Mouse (Mus musculus): ENCODE data around the gene Atrnl1. TPM values are rescaled to one million over a fixed set of nuclear protein-coding genes. Genes with fewer than 3 reads are reported as not detected.

Gene Atrnl1
- polyA plus RNA-seq, 1 experiment from 2014 or later: 0.55 TPM

GRCm38 (mm10) chr19:58082751-58083150 is 471.9 kb downstream of the Atrnl1 start:
- 83% methylated on average over 19 of the region's 19 CpGs for WGBS (ENCODE audit: insufficient replicate concordance)
- Histone ChIP-seq H3K27ac (replicated peaks) (no peak overlapping the region), H3K36me3 (replicated peaks) (no peaks in the 10 kb centered on the region), H3K9ac (no peak overlapping the region), H3K4me2 (no peak overlapping the region), H3K27me3 (no peaks in the 10 kb centered on the region), H3K4me1 (replicated peaks) (no peaks in the 10 kb centered on the region), H3K9me3 (replicated peaks) (no peaks in the 10 kb centered on the region), H3K4me3 (replicated peaks) (no peak overlapping the region)
- no peak for ATAC-seq (ENCODE audit: insufficient read depth)

GRCm38 (mm10) chr19:58084826-58085225 is 474.0 kb downstream of the Atrnl1 start:
- Histone ChIP-seq H3K9me3 (replicated peaks) (no peaks in the 10 kb centered on the region), H3K27me3 (no peaks in the 10 kb centered on the region), H3K4me3 (replicated peaks) (no peak overlapping the region), H3K4me2 (no peak overlapping the region), H3K27ac (replicated peaks) (no peak overlapping the region), H3K9ac (no peak overlapping the region), H3K36me3 (replicated peaks) (no peaks in the 10 kb centered on the region), H3K4me1 (replicated peaks) (no peaks in the 10 kb centered on the region)
- ATAC-seq (ENCODE audit: insufficient read depth): no peak
- WGBS (ENCODE audit: insufficient replicate concordance): 82% methylated on average over 14 of the region's 14 CpGs

- 65% methylated on average over 8 of the region's 8 CpGs for WGBS (ENCODE audit: insufficient replicate concordance)
- H3K36me3 ChIP-seq (replicated peaks): no peaks in the 10 kb centered on the region
- H3K27ac ChIP-seq (replicated peaks): no peak overlapping the region
- no peak overlapping the region for H3K9ac ChIP-seq
- H3K27me3 ChIP-seq: no peaks in the 10 kb centered on the region
- H3K4me2 ChIP-seq: no peak overlapping the region
- H3K4me3 ChIP-seq (replicated peaks): no peak overlapping the region
- no peak for ATAC-seq (ENCODE audit: insufficient read depth)
- no peaks in the 10 kb centered on the region for H3K4me1 ChIP-seq (replicated peaks)
- no peaks in the 10 kb centered on the region for H3K9me3 ChIP-seq (replicated peaks)
Observed at GRCm38 (mm10) chr19:58086734-58087133, 475.9 kb downstream of the Atrnl1 start.

GRCm38 (mm10) chr19:58087901-58088300 is 477.1 kb downstream of the Atrnl1 start:
- Histone ChIP-seq H3K36me3 (replicated peaks) (no peaks in the 10 kb centered on the region), H3K9ac (no peak overlapping the region), H3K27ac (replicated peaks) (no peak overlapping the region), H3K4me3 (replicated peaks) (no peak overlapping the region), H3K9me3 (replicated peaks) (no peaks in the 10 kb centered on the region), H3K4me2 (no peak overlapping the region), H3K27me3 (no peaks in the 10 kb centered on the region), H3K4me1 (replicated peaks) (no peaks in the 10 kb centered on the region)
- no peak for ATAC-seq (ENCODE audit: insufficient read depth)
- 38% methylated on average over 1 of the region's 1 CpGs for WGBS (ENCODE audit: insufficient replicate concordance)

GRCm38 (mm10) chr19:58088433-58088832 is 477.6 kb downstream of the Atrnl1 start:
- Histone ChIP-seq H3K9me3 (replicated peaks) (no peaks in the 10 kb centered on the region), H3K27me3 (no peaks in the 10 kb centered on the region), H3K36me3 (replicated peaks) (no peaks in the 10 kb centered on the region), H3K4me1 (replicated peaks) (no peaks in the 10 kb centered on the region), H3K27ac (replicated peaks) (no peak overlapping the region), H3K4me2 (no peak overlapping the region), H3K4me3 (replicated peaks) (no peak overlapping the region), H3K9ac (no peak overlapping the region)
- no peak for ATAC-seq (ENCODE audit: insufficient read depth)
- WGBS (ENCODE audit: insufficient replicate concordance): 73% methylated on average over 7 of the region's 7 CpGs

- H3K36me3 ChIP-seq (replicated peaks): no peaks in the 10 kb centered on the region
- WGBS (ENCODE audit: insufficient replicate concordance): 83% methylated on average over 16 of the region's 16 CpGs
- H3K4me3 ChIP-seq (replicated peaks): no peak overlapping the region
Observed at GRCm38 (mm10) chr19:58091911-58092310, 481.1 kb downstream of the Atrnl1 start.

GRCm38 (mm10) chr19:58094781-58095543 is 484.1 kb downstream of the Atrnl1 start:
- WGBS (ENCODE audit: insufficient replicate concordance): 59% methylated on average over 14 of the region's 14 CpGs
- H3K4me2 ChIP-seq: no peak overlapping the region
- no peaks in the 10 kb centered on the region for H3K9me3 ChIP-seq (replicated peaks)
- no peak overlapping the region for H3K4me3 ChIP-seq (replicated peaks)
- no peaks in the 10 kb centered on the region for H3K4me1 ChIP-seq (replicated peaks)
- H3K9ac ChIP-seq: no peak overlapping the region
- ATAC-seq (ENCODE audit: insufficient read depth): no peak
- no peaks in the 10 kb centered on the region for H3K27me3 ChIP-seq
- H3K36me3 ChIP-seq (replicated peaks): no peaks in the 10 kb centered on the region
- H3K27ac ChIP-seq (replicated peaks): no peak overlapping the region

More at GRCm38 (mm10) chr19:58091911-58092310, 481.1 kb downstream of the Atrnl1 start:
- no peak overlapping the region for H3K27ac ChIP-seq (replicated peaks)
- H3K27me3 ChIP-seq: no peaks in the 10 kb centered on the region
- H3K4me1 ChIP-seq (replicated peaks): no peaks in the 10 kb centered on the region
- H3K9ac ChIP-seq: no peak overlapping the region
- H3K9me3 ChIP-seq (replicated peaks): no peaks in the 10 kb centered on the region
- no peak overlapping the region for H3K4me2 ChIP-seq
- ATAC-seq (ENCODE audit: insufficient read depth): no peak

- no peak overlapping the region for H3K27ac ChIP-seq (replicated peaks)
- H3K27me3 ChIP-seq: no peaks in the 10 kb centered on the region
- no peaks in the 10 kb centered on the region for H3K9me3 ChIP-seq (replicated peaks)
- H3K4me2 ChIP-seq: no peak overlapping the region
- WGBS (ENCODE audit: insufficient replicate concordance): 65% methylated on average over 7 of the region's 7 CpGs
- H3K36me3 ChIP-seq (replicated peaks): no peaks in the 10 kb centered on the region
- H3K4me1 ChIP-seq (replicated peaks): no peaks in the 10 kb centered on the region
- no peak overlapping the region for H3K4me3 ChIP-seq (replicated peaks)
- H3K9ac ChIP-seq: no peak overlapping the region
- ATAC-seq (ENCODE audit: insufficient read depth): no peak
Observed at GRCm38 (mm10) chr19:58095776-58096175, 484.9 kb downstream of the Atrnl1 start.

GRCm38 (mm10) chr19:58097195-58097594 is 486.4 kb downstream of the Atrnl1 start:
- Histone ChIP-seq H3K4me3 (replicated peaks) (no peak overlapping the region), H3K36me3 (replicated peaks) (no peaks in the 10 kb centered on the region), H3K27ac (replicated peaks) (no peak overlapping the region), H3K9ac (no peak overlapping the region), H3K27me3 (no peaks in the 10 kb centered on the region), H3K9me3 (replicated peaks) (no peaks in the 10 kb centered on the region), H3K4me2 (no peak overlapping the region), H3K4me1 (replicated peaks) (no peaks in the 10 kb centered on the region)
- no peak for ATAC-seq (ENCODE audit: insufficient read depth)
- WGBS (ENCODE audit: insufficient replicate concordance): 62% methylated on average over 2 of the region's 2 CpGs

- no peak for ATAC-seq (ENCODE audit: insufficient read depth)
- Histone ChIP-seq H3K9ac (no peak overlapping the region), H3K27ac (replicated peaks) (no peak overlapping the region), H3K4me2 (no peak overlapping the region), H3K4me1 (replicated peaks) (no peaks in the 10 kb centered on the region), H3K9me3 (replicated peaks) (no peaks in the 10 kb centered on the region), H3K4me3 (replicated peaks) (no peak overlapping the region), H3K27me3 (no peaks in the 10 kb centered on the region), H3K36me3 (replicated peaks) (no peaks in the 10 kb centered on the region)
- 69% methylated on average over 5 of the region's 5 CpGs for WGBS (ENCODE audit: insufficient replicate concordance)
Observed at GRCm38 (mm10) chr19:58099539-58099938, 488.7 kb downstream of the Atrnl1 start.

- Histone ChIP-seq H3K27me3 (no peaks in the 10 kb centered on the region), H3K9me3 (replicated peaks) (no peaks in the 10 kb centered on the region), H3K36me3 (replicated peaks) (no peaks in the 10 kb centered on the region), H3K9ac (no peak overlapping the region), H3K27ac (replicated peaks) (no peak overlapping the region), H3K4me1 (replicated peaks) (no peaks in the 10 kb centered on the region), H3K4me2 (no peak overlapping the region), H3K4me3 (replicated peaks) (no peak overlapping the region)
- WGBS (ENCODE audit: insufficient replicate concordance): 71% methylated on average over 4 of the region's 4 CpGs
- no peak for ATAC-seq (ENCODE audit: insufficient read depth)
Observed at GRCm38 (mm10) chr19:58100381-58100780, 489.5 kb downstream of the Atrnl1 start.

GRCm38 (mm10) chr19:58104544-58104943 is 493.7 kb downstream of the Atrnl1 start:
- H3K36me3 ChIP-seq (replicated peaks): no peaks in the 10 kb centered on the region
- H3K27me3 ChIP-seq: no peaks in the 10 kb centered on the region
- no peak overlapping the region for H3K4me2 ChIP-seq
- ATAC-seq (ENCODE audit: insufficient read depth): no peak
- no peak overlapping the region for H3K4me3 ChIP-seq (replicated peaks)
- H3K27ac ChIP-seq (replicated peaks): no peak overlapping the region
- H3K9ac ChIP-seq: no peak overlapping the region
- H3K9me3 ChIP-seq (replicated peaks): no peaks in the 10 kb centered on the region
- whole genome bisulfite sequencing (ENCODE audit: insufficient replicate concordance): 33% methylated on average over 7 of the region's 7 CpGs
- no peaks in the 10 kb centered on the region for H3K4me1 ChIP-seq (replicated peaks)
